Mouse (Mus musculus): ENCODE measurements around the gene Frrs1. TPM values are rescaled to one million over a fixed set of nuclear protein-coding genes. Genes with fewer than 3 reads are reported as not detected.
A peak's percentile ranks its signal among the peaks of the same experiment; 100 is the strongest.
"Not testable (repeated sequence)": the region's sequence is repeated elsewhere in the genome, so short reads cannot be mapped to it uniquely, and the experiment has no call there.

Frrs1 gene
- polyA plus RNA-seq (2017; shearing (Covaris generic)), result 10 to 100 TPM; 11.5 to 44.9 (median 39.7) TPM

DNA sequence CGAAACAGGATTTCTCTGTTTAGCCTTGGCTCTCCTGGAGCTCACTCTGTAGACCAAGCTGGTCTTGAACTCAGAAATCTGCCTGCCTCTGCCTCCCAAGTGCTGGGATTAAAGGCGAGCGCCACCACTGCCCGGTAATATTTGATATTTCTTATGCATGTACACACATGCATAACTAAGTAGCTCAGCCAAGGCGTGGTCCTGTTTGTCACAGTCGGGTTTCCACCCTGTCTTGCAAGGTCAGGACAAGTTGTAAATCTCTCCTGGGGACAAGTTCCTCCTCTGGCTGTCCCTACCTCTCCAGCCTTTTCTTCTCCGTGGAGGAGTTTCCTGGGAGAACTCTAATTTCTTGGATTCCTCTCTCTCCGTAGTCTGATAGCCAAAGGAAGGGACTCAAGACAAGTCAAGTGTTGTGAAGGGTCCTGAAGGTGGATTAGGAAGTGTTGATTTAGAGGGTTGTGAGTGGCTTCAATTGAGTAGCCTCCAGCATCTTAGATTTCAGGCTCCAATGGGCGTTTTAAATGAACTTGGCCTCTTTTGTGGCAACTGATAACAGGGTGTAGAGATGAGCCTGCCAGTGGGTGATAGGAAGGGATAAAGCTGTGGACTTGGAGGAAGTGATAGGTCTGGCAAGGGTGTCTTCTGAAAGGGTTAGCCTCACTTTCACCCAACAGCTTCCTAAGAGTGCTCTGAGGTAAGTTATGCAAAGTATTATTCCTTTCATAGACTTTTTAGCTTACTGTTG, at the start of gene Frrs1:
TSS of gene Frrs1 (plus strand) at position 524 of the 745 bp plus-strand sequence.
- no peak for ATAC-seq

DNA sequence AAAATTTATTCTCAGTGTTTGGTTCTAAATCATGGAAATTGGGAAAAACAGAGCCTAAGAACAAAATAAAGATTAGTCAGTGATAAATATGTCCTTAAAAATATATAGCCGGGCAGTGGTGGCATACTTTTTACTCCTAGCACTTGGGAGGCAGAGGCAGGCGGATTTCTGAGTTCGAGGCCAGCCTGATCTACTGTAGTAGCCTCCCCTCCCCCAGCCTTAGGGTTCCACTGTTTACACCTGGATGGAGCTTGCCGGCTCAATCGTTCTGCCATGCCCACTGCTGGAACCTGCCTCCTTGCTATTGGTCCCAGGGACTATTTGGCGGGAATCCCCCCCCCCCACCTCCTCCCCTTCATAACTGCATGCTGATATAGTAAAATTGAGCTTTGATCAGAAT, 48.9 kb upstream of the Frrs1 start:
- ATAC-seq, result not testable (repeated sequence)

GRCm38 (mm10) chr3:116812946-116813345, 46.3 kb upstream of the Frrs1 start:
- no peak for ATAC-seq

DNA sequence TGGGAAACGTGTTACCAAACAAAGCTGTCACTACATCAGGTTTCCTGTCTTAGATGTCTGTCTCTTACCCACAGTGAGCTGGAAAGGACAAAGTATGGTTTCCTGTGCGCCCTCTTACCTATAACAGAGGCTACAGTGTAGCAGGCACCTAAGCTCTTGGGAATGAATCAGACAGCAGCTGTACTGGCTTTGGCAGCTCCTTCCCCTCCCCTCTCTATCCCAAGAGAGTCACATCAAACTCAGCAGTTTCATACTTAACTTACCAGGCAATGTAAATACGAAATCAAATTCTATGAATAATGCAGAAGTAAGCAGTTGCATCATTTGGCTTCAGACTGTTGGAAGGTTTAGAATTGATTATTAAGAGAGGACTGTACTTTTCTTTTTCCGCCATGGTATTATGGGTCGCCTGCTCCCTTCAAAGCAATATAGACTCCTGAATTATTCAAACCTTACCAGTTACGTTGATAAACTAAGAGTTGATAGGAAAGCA, 43.9 kb upstream of the Frrs1 start:
- ATAC-seq, result no peak

DNA sequence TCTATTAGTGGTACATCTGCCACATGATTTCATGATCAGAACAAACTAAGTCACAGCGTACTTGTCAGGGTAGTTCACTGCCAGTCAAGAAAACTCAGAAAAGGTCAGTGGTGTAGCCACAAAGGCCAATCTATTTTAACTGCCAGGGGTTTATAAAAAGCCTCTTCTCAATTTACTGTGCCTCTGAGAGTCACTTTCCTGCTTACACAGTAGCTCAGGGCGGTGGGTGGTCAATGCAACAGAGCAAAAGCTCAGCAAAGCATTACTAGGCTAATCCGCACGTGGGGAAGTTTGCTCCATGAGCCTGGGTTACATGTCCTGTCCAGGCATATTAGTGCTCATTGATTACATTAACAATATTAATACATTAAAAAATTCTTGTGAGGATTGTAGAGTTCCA, 43.3 kb upstream of the Frrs1 start:
- no peak for ATAC-seq

DNA sequence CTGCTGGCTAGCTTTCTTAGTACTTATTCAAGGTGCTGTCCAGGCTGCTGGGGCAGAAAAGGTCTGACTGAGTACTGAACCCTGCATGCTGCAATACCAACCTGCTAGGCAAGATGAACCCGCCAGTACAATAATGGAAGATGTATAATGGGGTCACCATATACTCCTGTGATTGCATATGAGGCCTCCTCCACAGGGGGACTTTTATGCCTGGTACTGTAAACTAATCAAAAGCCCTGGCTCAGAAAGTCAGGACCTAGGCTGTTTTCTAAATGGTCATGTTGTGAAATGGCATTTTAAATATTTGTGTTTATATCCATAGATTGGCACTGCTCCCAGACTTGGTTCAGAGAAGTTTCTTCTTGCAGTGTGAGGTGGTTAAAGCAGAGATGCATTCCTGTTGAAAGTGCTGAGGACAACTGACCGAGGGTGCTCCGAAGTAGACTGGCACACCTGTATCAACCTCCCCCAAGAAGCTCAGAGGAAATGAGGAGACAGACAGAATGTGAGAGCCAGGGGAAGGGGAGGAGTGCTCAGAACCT, 42.5 kb upstream of the Frrs1 start:
- no peak for ATAC-seq

DNA sequence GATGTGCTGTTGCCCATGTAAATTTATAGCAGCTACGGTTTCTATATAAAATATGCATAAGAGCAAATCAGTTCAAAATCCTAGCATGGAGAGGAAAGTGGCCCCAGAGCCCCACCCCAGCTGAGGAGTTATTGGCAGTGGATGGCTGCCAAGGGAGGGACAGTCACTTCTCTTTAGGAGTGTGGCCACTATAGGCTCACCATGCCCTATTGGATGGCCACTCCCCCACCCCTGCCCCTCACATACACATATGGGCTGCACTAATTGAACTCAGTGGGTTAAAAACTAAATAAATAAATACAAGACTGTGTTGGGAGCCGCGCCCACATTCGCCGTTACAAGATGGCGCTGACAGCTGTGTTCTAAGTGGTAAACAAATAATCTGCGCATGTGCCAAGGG, 42.0 kb upstream of the Frrs1 start:
- no peak for ATAC-seq

DNA sequence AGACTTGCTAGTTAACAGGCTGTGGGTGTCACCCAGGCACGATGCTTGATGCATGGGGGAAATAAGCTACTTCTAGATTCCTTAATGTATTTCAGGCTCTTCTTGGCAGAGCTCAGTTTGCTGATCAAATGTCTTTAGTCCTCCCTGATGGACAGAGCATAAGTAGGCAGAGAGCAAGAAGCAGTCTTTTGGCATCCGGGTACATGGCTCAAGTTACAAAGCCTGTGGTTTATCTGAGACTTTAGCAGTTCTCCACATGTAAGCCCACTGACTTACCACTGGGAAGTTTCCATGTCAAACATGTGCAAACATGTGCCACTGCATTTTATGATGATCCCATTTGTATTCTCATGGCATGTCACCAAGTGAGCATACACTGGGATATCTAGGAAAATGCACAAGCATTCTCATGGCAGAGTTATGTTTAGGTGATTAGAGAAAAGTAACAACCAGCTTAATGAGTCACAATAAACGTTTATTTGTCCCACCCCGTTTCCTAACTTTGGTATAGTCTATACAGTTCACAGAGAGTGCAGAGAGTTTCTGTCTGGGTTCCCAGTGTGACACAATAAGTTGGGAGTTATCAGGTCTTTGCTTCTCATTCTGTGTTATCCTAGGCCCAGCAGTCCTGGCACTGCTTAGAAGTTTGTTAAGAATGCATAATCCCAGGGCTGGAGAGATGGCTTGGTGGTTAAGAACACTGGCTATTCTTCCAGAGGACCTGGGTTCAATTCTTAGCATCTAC, 32.6 kb upstream of the Frrs1 start:
- no peak for ATAC-seq

- no peak for ATAC-seq
Observed at GRCm38 (mm10) chr3:116829274-116829920, 29.9 kb upstream of the Frrs1 start.

- no peak for ATAC-seq
Observed at GRCm38 (mm10) chr3:116831324-116831723, 27.9 kb upstream of the Frrs1 start.

GRCm38 (mm10) chr3:116832526-116833310, 26.5 kb upstream of the Frrs1 start:
- no peak for ATAC-seq

DNA sequence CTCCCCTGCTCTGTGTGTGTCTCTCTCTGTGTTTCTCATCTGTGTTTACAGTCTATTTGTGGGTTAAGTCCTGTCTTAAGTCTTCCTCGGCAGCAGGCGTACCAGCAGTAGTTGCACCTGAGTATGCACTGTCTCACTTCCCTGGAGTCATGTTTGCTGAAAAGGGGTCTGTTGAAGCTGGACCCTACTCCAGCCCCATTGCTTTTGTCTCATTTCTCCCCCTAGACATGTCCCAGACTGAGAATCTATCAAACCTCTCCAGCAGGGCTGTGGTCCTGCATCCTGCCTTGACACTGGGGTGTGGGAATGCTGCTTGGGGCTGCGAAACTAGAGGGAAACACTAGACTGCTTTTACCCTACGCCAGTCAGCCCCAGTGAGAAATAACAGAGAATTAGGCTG, 25.8 kb upstream of the Frrs1 start:
- no peak for ATAC-seq

DNA sequence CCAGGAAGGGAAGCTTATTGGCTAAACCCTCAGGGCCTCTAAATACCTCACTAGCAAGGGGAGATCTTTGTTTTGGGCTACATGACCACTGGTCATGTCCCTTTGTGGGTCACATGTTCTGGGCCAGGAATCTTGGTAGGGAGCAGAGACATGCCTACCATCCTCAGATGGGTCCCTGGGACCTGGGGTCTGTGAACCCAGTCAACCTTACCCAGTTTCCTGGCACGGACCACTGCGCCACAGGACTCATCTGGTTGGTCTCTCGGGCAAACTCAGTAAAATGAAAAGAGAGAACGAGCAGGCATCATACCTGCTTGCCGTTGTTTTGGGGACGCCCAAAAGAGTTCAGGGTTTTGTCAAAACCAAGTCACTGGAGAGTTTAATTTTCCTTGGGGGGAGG, 25.0 kb upstream of the Frrs1 start:
- ATAC-seq, result no peak

GRCm38 (mm10) chr3:116835350-116835749, 23.9 kb upstream of the Frrs1 start:
- ATAC-seq, result no peak

DNA sequence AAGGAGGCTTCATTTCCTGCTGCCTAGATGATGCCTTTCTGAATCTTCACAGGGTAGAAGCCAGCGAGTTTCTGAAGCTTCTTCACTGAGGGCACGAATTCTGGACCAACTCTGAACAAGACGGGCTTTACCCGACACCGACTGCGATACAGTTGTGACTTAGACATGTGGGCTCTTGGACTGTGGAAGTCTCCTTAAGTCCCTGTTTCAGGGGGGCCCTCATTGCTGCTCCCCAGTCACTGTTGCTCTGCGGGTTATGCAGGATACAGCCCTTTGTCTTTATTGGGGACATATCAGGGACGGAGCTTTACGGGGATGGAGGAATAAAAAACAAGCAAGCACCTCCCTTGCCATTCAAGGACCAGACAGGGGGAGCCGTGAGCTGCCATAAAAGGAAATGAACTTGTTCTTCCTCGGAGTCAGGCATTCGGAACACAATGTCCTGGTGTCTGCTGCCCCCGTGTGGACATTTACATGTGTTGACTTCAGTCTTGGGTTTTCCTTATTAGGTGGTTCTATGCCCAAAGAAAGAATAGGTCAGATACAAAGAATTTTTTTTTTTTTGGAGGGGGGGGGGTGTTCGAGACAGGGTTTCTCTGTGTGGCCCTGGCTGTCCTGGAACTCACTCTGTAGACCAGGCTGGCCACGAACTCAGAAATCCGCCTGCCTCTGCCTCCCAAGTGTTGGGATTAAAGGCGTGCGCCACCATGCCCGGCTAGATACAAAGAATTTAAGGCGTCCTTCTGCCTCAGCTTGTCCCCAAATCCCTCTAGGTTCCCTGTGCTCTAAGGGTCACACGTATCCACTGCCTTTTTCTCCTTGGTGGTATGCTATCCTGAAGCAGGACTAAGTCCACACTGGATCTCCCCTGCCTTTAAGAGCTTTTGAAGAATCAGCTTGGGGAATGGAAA, 23.2 kb upstream of the Frrs1 start:
- ATAC-seq, result peak; percentile 96

DNA sequence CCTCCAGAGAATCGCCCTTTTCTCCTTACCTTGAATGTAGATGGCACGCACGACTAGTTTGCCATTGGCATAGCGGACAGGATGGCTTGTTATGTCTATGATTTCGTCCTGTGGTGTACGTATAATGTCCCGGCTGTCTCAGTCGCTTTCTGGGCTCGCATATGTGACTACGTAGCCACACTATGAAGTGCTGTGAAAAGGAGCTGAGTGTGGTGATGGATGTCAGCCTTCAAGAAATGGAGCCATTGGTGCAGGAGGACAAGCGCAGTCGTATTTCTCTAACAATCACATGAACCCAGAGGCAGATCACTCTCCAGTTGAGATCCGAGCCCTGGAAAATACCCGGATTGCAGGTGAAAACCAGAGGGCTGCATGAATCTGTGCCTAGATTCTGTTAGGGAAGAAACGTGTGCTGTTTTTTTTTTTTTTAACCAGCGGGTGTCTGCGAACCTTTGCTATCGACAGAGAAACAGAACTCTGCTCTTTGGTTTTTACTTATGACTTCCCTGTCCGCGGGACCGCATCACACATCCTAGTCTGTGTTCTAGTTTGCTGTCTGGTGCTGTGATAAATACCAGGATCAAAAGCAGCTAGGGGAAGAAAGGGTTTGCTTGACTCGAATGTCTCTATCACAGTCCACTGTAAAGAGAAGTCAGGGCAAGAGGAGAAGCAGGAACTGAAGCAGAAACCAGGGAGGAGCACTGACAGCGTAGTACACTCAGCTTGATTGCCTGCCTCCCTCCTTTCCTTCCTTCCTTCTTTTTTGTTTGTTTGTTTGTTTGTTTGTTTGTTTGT, 22.4 kb upstream of the Frrs1 start:
- no peak for ATAC-seq

DNA sequence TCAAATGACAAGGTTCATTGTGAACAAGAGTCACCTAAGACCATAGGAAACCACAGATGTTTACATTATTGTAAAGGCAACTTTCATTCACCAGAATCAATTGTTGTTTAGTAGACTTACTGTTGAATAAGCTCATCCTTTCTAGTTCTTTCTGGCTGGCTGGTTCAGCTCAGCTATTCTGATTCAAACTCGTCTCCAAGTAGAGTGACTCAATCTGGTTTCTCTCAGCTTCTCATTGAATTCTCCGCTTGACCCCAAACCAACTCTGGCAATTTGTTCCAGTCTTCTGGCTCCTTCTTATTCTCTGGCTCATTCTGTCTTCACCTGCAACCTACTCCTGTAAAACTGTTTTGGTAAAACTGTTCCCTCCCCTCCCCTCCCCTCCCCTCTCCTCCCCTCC, 18.0 kb upstream of the Frrs1 start:
- no peak for ATAC-seq

GRCm38 (mm10) chr3:116844880-116845579, 14.2 kb upstream of the Frrs1 start:
- no peak for ATAC-seq

DNA sequence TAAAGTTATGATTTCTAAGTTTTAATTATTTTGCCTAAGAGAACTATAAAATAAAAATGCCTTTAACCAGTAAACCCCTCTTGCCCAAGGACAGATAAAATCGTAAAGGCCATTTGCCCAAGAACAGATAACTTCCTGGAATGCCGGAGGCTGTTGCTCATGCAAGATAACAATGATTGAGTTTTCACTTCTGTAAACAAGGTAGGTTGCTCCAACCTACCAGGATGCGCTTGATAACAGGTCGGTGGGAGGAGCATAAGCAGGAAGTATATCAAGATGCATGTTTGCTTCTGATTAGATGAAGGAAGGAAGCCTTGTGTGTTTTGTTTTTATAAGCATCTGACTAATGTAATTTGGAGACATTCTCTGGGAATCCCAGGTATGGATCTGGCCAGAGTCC, 13.2 kb upstream of the Frrs1 start:
- ATAC-seq, result no peak

GRCm38 (mm10) chr3:116848099-116848498, 11.2 kb upstream of the Frrs1 start:
- ATAC-seq, result no peak

All from inflammation-experienced regulatory T-cells, adult 6 months (primary cell).